Mouse (Mus musculus) forebrain, embryonic 10.5 days (tissue): Measurements from ENCODE around the gene Fyb2. TPM values are rescaled to one million over a fixed set of nuclear protein-coding genes. Genes with fewer than 3 reads are reported as not detected.

Experiments used
- DNase-seq: peaks from one replicate; pipeline ENCODE4 v3.0.0-alpha.2; 2017; ENCODE audit warnings: low spot score; ENCODE audit errors: extremely low spot score
- H3K27ac ChIP-seq: fragments of 300-500 bp; sonication (generic); 2 replicates; pipeline ENCODE4 v1.5.1; 2016; ENCODE audit warnings: mild to moderate bottlenecking
- H3K27me3 ChIP-seq: fragments of 300-500 bp; sonication (generic); 2 replicates; pipeline ENCODE4 v1.6.1; 2016; ENCODE audit warnings: mild to moderate bottlenecking; ENCODE audit not compliant: poor library complexity, severe bottlenecking
- H3K36me3 ChIP-seq: fragments of 300-500 bp; sonication (generic); replicated peaks from 2 replicates; pipeline ENCODE4 v1.6.1; 2016; ENCODE audit warnings: mild to moderate bottlenecking, moderate library complexity
- H3K4me1 ChIP-seq: fragments of 300-500 bp; sonication (generic); 2 replicates; pipeline ENCODE4 v1.6.1; 2016
- H3K4me3 ChIP-seq: fragments of 300-500 bp; sonication (generic); 2 replicates; pipeline ENCODE4 v1.5.1; 2016; ENCODE audit warnings: mild to moderate bottlenecking, moderate library complexity
- H3K9me3 ChIP-seq: fragments of 300-500 bp; sonication (generic); 2 replicates; pipeline ENCODE4 v1.6.1; 2016; ENCODE audit warnings: mild to moderate bottlenecking, moderate library complexity
- WGBS: fragments of 180-500 bp; shearing (Covaris S2); methylation state at CpG from one replicate; pipeline ENCODE4 v1.1.7; 2016; 5-methylcytosine and 5-hydroxymethylcytosine counted together
- polyA plus RNA-seq: library from polyadenylated mRNA; unstranded; fragments of >200 nt; fragmentation: Nextera tagmentation; extraction: Ambion mirVana; gene quantifications from 2 replicates; pipeline ENCODE4 v1.2.1, GENCODE M21; 2016

Fyb2 gene
- polyA plus RNA-seq, 1 experiment from 2014 or later: 0.09 TPM

GRCm38 (mm10) chr4:105050041-105050440 lies 136.8 kb downstream of the Fyb2 start:
- DNase-seq: no peak
- H3K27me3 ChIP-seq: no peaks in the 10 kb centered on the region
- peaks cover 5% of the 10 kb centered on the region; the same call in 1 of the 2 replicates for H3K4me1 ChIP-seq
- WGBS: 92% methylated on average over 1 of the region's 1 CpGs
- H3K9me3 ChIP-seq: no peaks in the 10 kb centered on the region
- no peak overlapping the region for H3K27ac ChIP-seq
- no peaks in the 10 kb centered on the region for H3K36me3 ChIP-seq
- H3K4me3 ChIP-seq: no peak overlapping the region

- no peaks in the 10 kb centered on the region for H3K4me1 ChIP-seq
- no peak overlapping the region for H3K4me3 ChIP-seq
- no peaks in the 10 kb centered on the region for H3K9me3 ChIP-seq
- DNase-seq: no peak
- H3K27me3 ChIP-seq: no peaks in the 10 kb centered on the region
- no peak overlapping the region for H3K27ac ChIP-seq
- H3K36me3 ChIP-seq: no peaks in the 10 kb centered on the region
- WGBS: 95% methylated on average over 5 of the region's 5 CpGs
Measured at GRCm38 (mm10) chr4:105051291-105051690, 138.0 kb downstream of the Fyb2 start.

Other genes with a start within 250 kb of the Fyb2 start
- gene C8b, start 147.1 kb upstream of the Fyb2 start, polyA plus RNA-seq: 0.11 TPM in 1 of 2 replicates, not detected in the other
- not detected in 2 replicates for gene Gm17662, start 56.1 kb upstream of the Fyb2 start, polyA plus RNA-seq
- gene C8a, start 37.1 kb upstream of the Fyb2 start, polyA plus RNA-seq: not detected in 2 replicates
- gene Prkaa2, start 196.4 kb downstream of the Fyb2 start, polyA plus RNA-seq: 1.2 and 1.7 TPM in 2 replicates
- gene Plpp3, start 243.9 kb downstream of the Fyb2 start, polyA plus RNA-seq: 57.2 and 59.4 TPM in 2 replicates